Mouse (Mus musculus) kidney, adult 2 months (tissue): ENCODE results near the gene Mr1. TPM values are rescaled to one million over a fixed set of nuclear protein-coding genes. Genes with fewer than 3 reads are reported as not detected.

Source experiments
- DNase-seq: peaks from one replicate; pipeline ENCODE4 v3.0.0; 2021
- H3K27ac ChIP-seq: fragments of 200-500 bp; 2 replicates; pipeline ENCODE4 v1.5.1; 2012; ENCODE audit warnings: low read depth, low read length, control low read depth, inconsistent platforms; ENCODE audit not compliant: insufficient read depth
- H3K27me3 ChIP-seq: fragments of 200-500 bp; replicated peaks from 2 replicates; pipeline ENCODE4 v1.6.1; 2012; ENCODE audit warnings: mild to moderate bottlenecking, moderate library complexity, low read length, inconsistent platforms; ENCODE audit not compliant: control insufficient read depth, insufficient read depth
- H3K36me3 ChIP-seq: fragments of 200-500 bp; 2 replicates; pipeline ENCODE4 v1.6.1; 2012; ENCODE audit warnings: mild to moderate bottlenecking, moderate library complexity, low read length, inconsistent platforms; ENCODE audit not compliant: control insufficient read depth, insufficient read depth
- H3K4me1 ChIP-seq: fragments of 200-500 bp; 2 replicates; pipeline ENCODE4 v1.6.1; 2011; ENCODE audit warnings: low read length; ENCODE audit not compliant: control insufficient read depth, insufficient read depth
- H3K4me3 ChIP-seq: fragments of 200-500 bp; 2 replicates; pipeline ENCODE4 v1.5.1; 2011; ENCODE audit warnings: mild to moderate bottlenecking, low read depth, low read length, control low read depth; ENCODE audit not compliant: insufficient read depth
- CTCF ChIP-seq: fragments of 200-500 bp; conservative IDR thresholded peaks from 2 replicates; pipeline ENCODE4 v1.5.1; 2011; ENCODE audit warnings: low read depth, mild to moderate bottlenecking, control low read depth, low read length, moderate library complexity, mixed read lengths; ENCODE audit not compliant: insufficient read depth, insufficient read length
- POLR2A ChIP-seq: fragments of 200-500 bp; IDR thresholded peaks from one replicate; pipeline ENCODE4 v1.6.1; 2011; ENCODE audit warnings: low read depth, low read length, control low read depth
- WGBS: fragments of 180-500 bp; shearing (Covaris S2); methylation state at CpG from one replicate; pipeline ENCODE4 v1.1.7; 2018; 5-methylcytosine and 5-hydroxymethylcytosine counted together
- polyA plus RNA-seq: library from polyadenylated mRNA; depleted of rRNA; stranded (reverse); fragments of >200 nt; gene quantifications from 2 replicates; pipeline ENCODE4 v1.2.3, GENCODE M21; 2012

Gene Mr1
- polyA plus RNA-seq, 1 experiment = 4.5 TPM

DNA sequence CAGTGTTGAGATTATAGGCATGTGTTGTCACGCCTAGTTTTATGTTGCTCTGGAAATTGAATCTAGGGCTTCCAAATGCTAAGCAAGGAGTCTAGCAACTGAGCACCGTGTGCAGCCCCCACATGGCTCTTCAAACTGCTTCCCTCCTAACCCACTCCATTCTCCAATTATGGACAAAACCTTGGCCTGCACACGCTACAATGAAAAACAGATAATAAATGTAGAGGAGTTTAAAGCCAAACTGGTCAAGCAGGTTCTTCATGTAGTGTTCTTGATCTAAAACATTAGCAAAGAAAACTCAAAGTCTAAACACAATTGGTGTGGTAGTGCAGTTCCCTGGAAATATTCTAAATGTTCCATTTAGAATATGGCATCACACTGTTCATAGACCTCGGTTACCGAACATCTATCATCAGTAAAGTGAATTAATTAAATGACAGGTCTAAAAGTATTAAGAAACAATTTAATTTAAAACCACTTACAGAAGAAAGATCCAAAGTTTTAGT is 19.1 kb downstream of the Mr1 start:
- Histone ChIP-seq H3K4me1 (0 out of 2 replicates have a peak, but pooled peaks cover 3% of the 10 kb centered on the region), H3K27ac (no peak overlapping the region), H3K27me3 (no peaks in the 10 kb centered on the region), H3K4me3 (no peak overlapping the region), H3K36me3 (no peaks in the 10 kb centered on the region)
- 70% methylated on average over 5 of the region's 5 CpGs for WGBS
- DNase-seq = no peak
- TF ChIP-seq POLR2A (no peak), CTCF (no peak)

- Histone ChIP-seq H3K36me3 (no peaks in the 10 kb centered on the region), H3K4me1 (0 out of 2 replicates have a peak, but pooled peaks cover 3% of the 10 kb centered on the region), H3K27ac (no peak overlapping the region), H3K4me3 (no peak overlapping the region), H3K27me3 (no peaks in the 10 kb centered on the region)
- TF ChIP-seq CTCF (no peak), POLR2A (no peak)
- no peak for DNase-seq
- 44% methylated on average over 5 of the region's 5 CpGs for WGBS
These were observed 19.9 kb downstream of the Mr1 start for GRCm38 (mm10) chr1:155126716-155127115.

DNA sequence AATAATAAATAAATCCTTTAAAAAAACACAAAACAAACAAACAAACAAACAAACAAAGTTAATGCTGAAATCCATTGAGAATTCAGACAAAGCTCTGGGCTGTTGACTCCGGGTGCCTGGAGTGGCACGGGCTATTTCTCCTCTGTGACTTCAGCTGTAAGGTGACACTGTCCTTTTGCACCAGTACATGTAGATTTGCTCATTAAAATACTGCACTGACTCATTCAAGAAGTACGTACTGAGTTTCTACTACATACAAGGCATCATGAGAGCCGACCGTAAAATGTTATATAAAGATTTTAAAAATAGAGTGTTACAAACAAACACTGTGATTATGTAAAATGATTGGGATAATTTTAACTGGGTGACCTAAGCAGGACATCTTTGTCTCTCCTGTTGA is 22.2 kb downstream of the Mr1 start:
- Histone ChIP-seq H3K27me3 (no peaks in the 10 kb centered on the region), H3K4me3 (no peak overlapping the region), H3K36me3 (no peaks in the 10 kb centered on the region), H3K4me1 (0 out of 2 replicates have a peak, but pooled peaks cover 3% of the 10 kb centered on the region), H3K27ac (no peak overlapping the region)
- 85% methylated on average over 5 of the region's 5 CpGs for WGBS
- TF ChIP-seq CTCF (no peak), POLR2A (no peak)
- no peak for DNase-seq

GRCm38 (mm10) chr1:155121977-155122939 is 24.4 kb downstream of the Mr1 start:
- peak overlapping the region; percentile 35; the same call in 1 of the 2 replicates for H3K27ac ChIP-seq
- no peaks in the 10 kb centered on the region for H3K27me3 ChIP-seq
- no peak overlapping the region for H3K4me3 ChIP-seq
- peak; percentile 63 for DNase-seq
- TF ChIP-seq POLR2A = no peak
- H3K36me3 ChIP-seq = no peaks in the 10 kb centered on the region
- WGBS = 65% methylated on average over 21 of the region's 21 CpGs
- 0 out of 2 replicates have a peak, but pooled peaks cover 3% of the 10 kb centered on the region for H3K4me1 ChIP-seq

DNA sequence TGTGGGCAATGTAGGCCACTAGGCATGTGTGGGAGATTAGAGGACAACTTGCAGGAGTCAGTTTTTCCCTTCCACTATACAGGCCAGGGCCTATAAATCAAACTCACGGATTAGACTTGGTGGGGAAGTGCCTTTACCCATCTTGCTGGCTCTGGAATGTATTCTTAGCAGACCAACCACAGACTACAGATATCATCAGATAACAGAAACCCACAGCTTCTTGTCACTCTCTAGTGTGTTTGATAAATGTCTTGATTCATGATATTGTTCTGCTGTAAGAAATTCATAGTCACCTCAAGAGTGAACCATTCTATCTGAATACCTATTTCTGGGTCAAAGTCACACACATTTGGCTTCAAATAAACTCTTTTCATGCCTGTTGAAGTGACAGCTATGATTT is 26.9 kb downstream of the Mr1 start:
- Histone ChIP-seq H3K4me3 (no peak overlapping the region), H3K36me3 (no peaks in the 10 kb centered on the region), H3K27ac (no peak overlapping the region), H3K27me3 (no peaks in the 10 kb centered on the region), H3K4me1 (0 out of 2 replicates have a peak, but pooled peaks cover 3% of the 10 kb centered on the region)
- no peak for DNase-seq
- 85% methylated on average over 1 of the region's 1 CpGs for WGBS
- no peak for TF ChIP-seq CTCF
- no peak for TF ChIP-seq POLR2A

- no peak overlapping the region for H3K27ac ChIP-seq
- TF ChIP-seq POLR2A (no peak), CTCF (no peak)
- 64% methylated on average over 3 of the region's 3 CpGs for WGBS
- H3K36me3 ChIP-seq = no peaks in the 10 kb centered on the region
- H3K27me3 ChIP-seq = no peaks in the 10 kb centered on the region
- no peak for DNase-seq
- H3K4me3 ChIP-seq = no peak overlapping the region
- H3K4me1 ChIP-seq = no peaks in the 10 kb centered on the region
These were observed 32.7 kb downstream of the Mr1 start for GRCm38 (mm10) chr1:155113946-155114345.

DNA sequence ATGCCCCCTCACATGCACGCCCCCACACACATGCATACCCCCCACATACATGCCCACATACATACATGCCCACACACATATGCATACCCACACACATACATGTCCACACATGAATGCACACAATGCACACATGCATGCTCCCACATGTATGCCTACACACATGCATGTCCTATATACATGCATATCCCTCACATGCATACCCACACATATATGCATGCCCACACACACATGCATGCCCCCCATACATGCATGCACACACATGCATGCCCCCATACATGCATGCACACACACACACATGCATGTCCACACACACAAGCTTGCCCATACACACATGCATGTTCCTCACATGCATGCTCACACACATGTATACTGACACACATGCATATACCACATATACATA is 33.7 kb downstream of the Mr1 start:
- Histone ChIP-seq H3K36me3 (no peaks in the 10 kb centered on the region), H3K4me3 (no peak overlapping the region), H3K27ac (no peak overlapping the region), H3K27me3 (no peaks in the 10 kb centered on the region), H3K4me1 (no peaks in the 10 kb centered on the region)
- TF ChIP-seq POLR2A (no peak), CTCF (no peak)
- no peak for DNase-seq
- WGBS = 90% methylated on average over 1 of the region's 1 CpGs
